Mouse (Mus musculus) inflammation-experienced regulatory T-cells, adult 6 months (primary cell): ENCODE results near the gene Actr3. TPM values are rescaled to one million over a fixed set of nuclear protein-coding genes. Genes with fewer than 3 reads are reported as not detected.
A peak's percentile ranks its signal among the peaks of the same experiment; 100 is the strongest.
"Not testable (repeated sequence)": the region's sequence is repeated elsewhere in the genome, so short reads cannot be mapped to it uniquely, and the experiment has no call there.

Experiments used
- ATAC-seq: one replicate; pipeline ENCODE4 v1.8.0; 2017
- polyA plus RNA-seq, 3 experiments: library from polyadenylated mRNA; unstranded; fragments of 100-300 nt; shearing (Covaris generic); gene quantifications; one replicate each; pipeline ENCODE4 v1.2.1; 2017

Actr3 gene
- polyA plus RNA-seq, 3 experiments from 2014 or later: 463 to 831 (median 493) TPM

GRCm38 (mm10) chr1:125437927-125438326, 2.4 kb upstream of the Actr3 start:
- ATAC-seq: no peak

GRCm38 (mm10) chr1:125437161-125437560, 1.6 kb upstream of the Actr3 start:
- ATAC-seq: no peak

GRCm38 (mm10) chr1:125435018-125435368, 534 bp downstream of the Actr3 start:
- ATAC-seq: no peak

GRCm38 (mm10) chr1:125434485-125435001, 984 bp downstream of the Actr3 start:
- peak; percentile 63 for ATAC-seq

GRCm38 (mm10) chr1:125431286-125431685, 4.2 kb downstream of the Actr3 start:
- ATAC-seq: no peak

GRCm38 (mm10) chr1:125430737-125431136, 4.8 kb downstream of the Actr3 start:
- peak; percentile 43 for ATAC-seq

GRCm38 (mm10) chr1:125429984-125430383, 5.5 kb downstream of the Actr3 start:
- no peak for ATAC-seq

- ATAC-seq: no peak
Observed at GRCm38 (mm10) chr1:125428315-125428714, 7.2 kb downstream of the Actr3 start.

GRCm38 (mm10) chr1:125426387-125427045, 9.0 kb downstream of the Actr3 start:
- no peak for ATAC-seq

- no peak for ATAC-seq
Observed at GRCm38 (mm10) chr1:125419906-125420305, 15.6 kb downstream of the Actr3 start.

- no peak for ATAC-seq
Observed at GRCm38 (mm10) chr1:125418732-125419131, 16.8 kb downstream of the Actr3 start.

- no peak for ATAC-seq
Observed at GRCm38 (mm10) chr1:125407220-125407619, 28.3 kb downstream of the Actr3 start.

- ATAC-seq: no peak
Observed at GRCm38 (mm10) chr1:125395391-125395790, 40.1 kb downstream of the Actr3 start.

GRCm38 (mm10) chr1:125393324-125393723, 42.2 kb downstream of the Actr3 start:
- not testable (repeated sequence) for ATAC-seq

GRCm38 (mm10) chr1:125390065-125390754, 45.3 kb downstream of the Actr3 start:
- not testable (repeated sequence) for ATAC-seq

- ATAC-seq: not testable (repeated sequence)
Observed at GRCm38 (mm10) chr1:125389634-125390033, 45.9 kb downstream of the Actr3 start.

- no peak for ATAC-seq
Observed at GRCm38 (mm10) chr1:125388370-125388769, 47.2 kb downstream of the Actr3 start.

GRCm38 (mm10) chr1:125386217-125386616, 49.3 kb downstream of the Actr3 start:
- ATAC-seq: no peak

GRCm38 (mm10) chr1:125382622-125383021, 52.9 kb downstream of the Actr3 start:
- peak; percentile 54 for ATAC-seq

GRCm38 (mm10) chr1:125378889-125379288, 56.6 kb downstream of the Actr3 start:
- no peak for ATAC-seq

- ATAC-seq: no peak
Observed at GRCm38 (mm10) chr1:125372855-125373254, 62.7 kb downstream of the Actr3 start.

GRCm38 (mm10) chr1:125370779-125371178, 64.7 kb downstream of the Actr3 start:
- peak; percentile 61 for ATAC-seq

- ATAC-seq: no peak
Observed at GRCm38 (mm10) chr1:125365576-125365975, 70.0 kb downstream of the Actr3 start.

GRCm38 (mm10) chr1:125351416-125352037, 84.0 kb downstream of the Actr3 start:
- ATAC-seq: no peak
